ENCODE assay signal across 9 mouse cellular contexts in the genomic region with DNA sequence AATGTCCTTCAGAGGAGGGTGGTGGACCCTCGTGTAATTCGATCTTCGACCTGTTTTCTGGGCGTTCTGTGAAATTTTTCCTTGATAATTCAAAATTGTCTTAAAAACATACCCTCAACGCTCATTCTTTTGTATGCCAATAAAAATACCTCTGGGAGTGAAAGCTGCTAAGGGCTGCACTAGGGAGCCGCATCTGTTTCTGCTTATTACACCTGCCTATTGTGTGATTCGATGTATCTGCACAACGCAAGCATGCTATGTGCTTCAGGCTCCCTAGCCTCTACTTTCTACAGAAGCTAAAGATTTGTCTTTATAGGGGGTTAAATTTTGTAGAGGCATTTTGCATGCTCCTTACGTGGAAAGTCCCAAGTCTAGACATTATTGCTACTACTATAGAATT.
DNase-seq lines count a peak whose midpoint lies in the region; ATAC-seq and TF ChIP-seq lines count a peak whose summit lies in the region.
"Had no signal": no experiment of that assay in that cellular context is flagged by ENCODE, and none has a peak within 500 bp of the region (broad histone marks: within the 10 kb centered on the region; RNA-seq: fewer than 3 reads in every experiment).

No protein-coding gene starts in this region.

- no peak for ATAC-seq in heart, embryonic 13.5 days (ENCODE audit: extremely low read depth, insufficient number of reproducible peaks, low FRiP score, low TSS enrichment)
- ATAC-seq in embryonic facial prominence, embryonic 13.5 days (ENCODE audit: insufficient number of reproducible peaks, insufficient read depth, low FRiP score, low TSS enrichment, low read depth): no peak
- no peak; the same call in 1 of the 2 replicates for ATAC-seq in hindbrain, postnatal 0 days
- ATAC-seq in midbrain, embryonic 16.5 days: peak; percentile 70
- ATAC-seq in monocyte, adult 5-6 weeks (replicated peaks; ENCODE audit: insufficient number of reproducible peaks, low FRiP score, low TSS enrichment, poor library complexity, severe bottlenecking): no peak

- 31% methylated on average over 9 of the region's 9 CpGs for WGBS in heart, embryonic 13.5 days
- WGBS in heart, embryonic 10.5 days: 37% methylated on average over 9 of the region's 9 CpGs
- 16% methylated on average over 9 of the region's 9 CpGs for WGBS in embryonic facial prominence, embryonic 13.5 days
- WGBS in hindbrain, postnatal 0 days: 24% methylated on average over 9 of the region's 9 CpGs
- WGBS in midbrain, embryonic 16.5 days: 28% methylated on average over 9 of the region's 9 CpGs

- H3K4me1 ChIP-seq in heart, embryonic 13.5 days: peaks cover 18% of the 10 kb centered on the region
- H3K4me1 ChIP-seq in heart, embryonic 10.5 days: peaks cover 6% of the 10 kb centered on the region
- peaks cover 13% of the 10 kb centered on the region; the same call in 1 of the 2 replicates for H3K4me1 ChIP-seq in embryonic facial prominence, embryonic 13.5 days
- peaks cover 4% of the 10 kb centered on the region for H3K4me1 ChIP-seq in hindbrain, postnatal 0 days (ENCODE audit: insufficient read depth, low read length)
- H3K4me1 ChIP-seq in midbrain, embryonic 16.5 days (ENCODE audit: control insufficient read depth, insufficient read depth, low read length): 0 out of 2 replicates have a peak, but pooled peaks cover 2% of the 10 kb centered on the region

- no peak for TF ChIP-seq CTCF in hindbrain, postnatal 0 days (IDR thresholded peaks at IDR 0.05; ENCODE audit: low read depth)

- no peak for DNase-seq in heart, embryonic 10.5 days (ENCODE audit: low spot score)
- DNase-seq in hindbrain, postnatal 0 days (ENCODE audit: low spot score): no peak
- DNase-seq in left cerebral cortex, postnatal 25 days (ENCODE audit: low spot score in 2 of 2): no peak
- DNase-seq in spleen, adult 12 weeks (ENCODE audit: low spot score): no peak

- no peak overlapping the region for H3K4me3 ChIP-seq in heart, embryonic 13.5 days
- H3K4me3 ChIP-seq in heart, embryonic 10.5 days: no peak overlapping the region
- H3K4me3 ChIP-seq in embryonic facial prominence, embryonic 13.5 days: peak overlapping the region; percentile 43; the same call in 1 of the 2 replicates
- H3K4me3 ChIP-seq in hindbrain, postnatal 0 days (ENCODE audit: low read length): no peak overlapping the region
- H3K4me3 ChIP-seq in midbrain, embryonic 16.5 days (ENCODE audit: low read depth, low read length): no peak overlapping the region
- H3K4me3 ChIP-seq: erythroblast, embryonic 14.5 days had no signal

- no peaks in the 10 kb centered on the region for H3K27me3 ChIP-seq in heart, embryonic 13.5 days (replicated peaks)
- no peaks in the 10 kb centered on the region for H3K27me3 ChIP-seq in heart, embryonic 10.5 days (ENCODE audit: insufficient read depth, poor library complexity, severe bottlenecking)
- H3K27me3 ChIP-seq in embryonic facial prominence, embryonic 13.5 days: no peaks in the 10 kb centered on the region
- H3K27me3 ChIP-seq in hindbrain, postnatal 0 days (ENCODE audit: insufficient read depth, low read length): no peaks in the 10 kb centered on the region
- H3K27me3 ChIP-seq in midbrain, embryonic 16.5 days (ENCODE audit: control insufficient read depth, insufficient read depth, low read depth, low read length): no peaks in the 10 kb centered on the region

- peak overlapping the region; percentile 71; the same call in 1 of the 2 replicates for H3K4me2 ChIP-seq in heart, embryonic 13.5 days
- H3K4me2 ChIP-seq in embryonic facial prominence, embryonic 13.5 days: peak overlapping the region; percentile 61
- H3K4me2 ChIP-seq in hindbrain, postnatal 0 days (ENCODE audit: low read depth, low read length): peak overlapping the region; percentile 53
- no peak overlapping the region for H3K4me2 ChIP-seq in midbrain, embryonic 16.5 days (ENCODE audit: low read length)

- H3K36me3 ChIP-seq in heart, embryonic 13.5 days: no peaks in the 10 kb centered on the region
- no peaks in the 10 kb centered on the region for H3K36me3 ChIP-seq in heart, embryonic 10.5 days
- H3K36me3 ChIP-seq in embryonic facial prominence, embryonic 13.5 days: no peaks in the 10 kb centered on the region
- H3K36me3 ChIP-seq in hindbrain, postnatal 0 days (ENCODE audit: insufficient read depth, low read length): no peaks in the 10 kb centered on the region
- no peaks in the 10 kb centered on the region for H3K36me3 ChIP-seq in midbrain, embryonic 16.5 days (ENCODE audit: control insufficient read depth, insufficient read depth, low read length)

- intact Hi-C loops in left cerebral cortex, postnatal 25 days (cut with DNase I): loop anchor here (2.0 to 5.0 kb wide), 2 partner anchors 652 to 734 kb away; no protein-coding TSS in a partner anchor

- H3K9me3 ChIP-seq in heart, embryonic 13.5 days: no peaks in the 10 kb centered on the region
- H3K9me3 ChIP-seq in heart, embryonic 10.5 days: no peaks in the 10 kb centered on the region
- no peaks in the 10 kb centered on the region for H3K9me3 ChIP-seq in embryonic facial prominence, embryonic 13.5 days
- no peaks in the 10 kb centered on the region for H3K9me3 ChIP-seq in hindbrain, postnatal 0 days (ENCODE audit: low read length)
- no peaks in the 10 kb centered on the region for H3K9me3 ChIP-seq in midbrain, embryonic 16.5 days (replicated peaks; ENCODE audit: control insufficient read depth, low read length, poor library complexity, severe bottlenecking)

- H3K9ac ChIP-seq in heart, embryonic 13.5 days: no peak overlapping the region
- no peak overlapping the region for H3K9ac ChIP-seq in embryonic facial prominence, embryonic 13.5 days
- H3K9ac ChIP-seq in hindbrain, postnatal 0 days (replicated peaks; ENCODE audit: low read length): no peak overlapping the region
- H3K9ac ChIP-seq in midbrain, embryonic 16.5 days (ENCODE audit: low read depth, low read length): no peak overlapping the region

- no peak overlapping the region for H3K27ac ChIP-seq in heart, embryonic 13.5 days (replicated peaks)
- H3K27ac ChIP-seq in heart, embryonic 10.5 days: no peak overlapping the region
- no peak overlapping the region for H3K27ac ChIP-seq in embryonic facial prominence, embryonic 13.5 days
- no peak overlapping the region for H3K27ac ChIP-seq in hindbrain, postnatal 0 days
- H3K27ac ChIP-seq in midbrain, embryonic 16.5 days (ENCODE audit: low read length): no peak overlapping the region
